Mouse (Mus musculus) stomach, embryonic 16.5 days (tissue): ENCODE data around the gene Cdh22. TPM values are rescaled to one million over a fixed set of nuclear protein-coding genes. Genes with fewer than 3 reads are reported as not detected.

Source experiments
- ATAC-seq: fragments of 200-750 bp; cut with Nextera tagmentation; 2 replicates; pipeline ENCODE4 v1.8.0; 2017; ENCODE audit warnings: moderate number of reproducible peaks, moderate TSS enrichment; ENCODE audit not compliant: insufficient read depth, low FRiP score
- H3K27ac ChIP-seq: fragments of 300-500 bp; sonication (generic); 2 replicates; pipeline ENCODE4 v1.5.1; 2014; ENCODE audit warnings: low read length
- H3K27me3 ChIP-seq: fragments of 300-500 bp; sonication (generic); 2 replicates; pipeline ENCODE4 v1.6.1; 2014; ENCODE audit warnings: low read length, control low read depth, mixed read lengths; ENCODE audit not compliant: control insufficient read depth, insufficient read depth
- H3K36me3 ChIP-seq: fragments of 300-500 bp; sonication (generic); 2 replicates; pipeline ENCODE4 v1.6.1; 2014; ENCODE audit warnings: low read length; ENCODE audit not compliant: control insufficient read depth, insufficient read depth
- H3K4me1 ChIP-seq: fragments of 300-500 bp; sonication (generic); 2 replicates; pipeline ENCODE4 v1.6.1; 2014; ENCODE audit warnings: low read length, control low read depth, mixed read lengths; ENCODE audit not compliant: control insufficient read depth, insufficient read depth
- H3K4me2 ChIP-seq: fragments of 300-500 bp; sonication (generic); 2 replicates; pipeline ENCODE4 v1.6.1; 2014; ENCODE audit warnings: low read depth, low read length, mixed read lengths
- H3K4me3 ChIP-seq: fragments of 300-500 bp; sonication (generic); replicated peaks from 2 replicates; pipeline ENCODE4 v1.5.1; 2014; ENCODE audit warnings: mild to moderate bottlenecking, low read length
- H3K9ac ChIP-seq: fragments of 300-500 bp; sonication (generic); 2 replicates; pipeline ENCODE4 v1.6.1; 2014; ENCODE audit warnings: low read length
- H3K9me3 ChIP-seq: fragments of 300-500 bp; sonication (generic); replicated peaks from 2 replicates; pipeline ENCODE4 v1.6.1; 2016; ENCODE audit warnings: low read length, control low read depth; ENCODE audit not compliant: control insufficient read depth
- WGBS: fragments of 180-500 bp; shearing (Covaris S2); extraction: QIAGEN DNeasy Blood & Tissue Kit; methylation state at CpG from one replicate; pipeline ENCODE4 v1.1.7; 2014; 5-methylcytosine and 5-hydroxymethylcytosine counted together
- polyA plus RNA-seq: library from polyadenylated mRNA; unstranded; fragments of >200 nt; fragmentation: Nextera tagmentation; extraction: Ambion mirVana; gene quantifications from 2 replicates; pipeline ENCODE4 v1.2.1, GENCODE M21; 2015

The Cdh22 gene
- polyA plus RNA-seq, 1 experiment from 2014 or later, result 0.21 TPM

GRCm38 (mm10) chr2:165126896-165127562 lies 107.6 kb downstream of the Cdh22 start:
- no peak overlapping the region for H3K27ac ChIP-seq
- WGBS, result 50% methylated on average over 10 of the region's 10 CpGs
- no peak for ATAC-seq
- H3K36me3 ChIP-seq, result no peaks in the 10 kb centered on the region
- H3K9ac ChIP-seq, result no peak overlapping the region
- no peak overlapping the region for H3K4me3 ChIP-seq
- H3K4me2 ChIP-seq, result no peak overlapping the region
- H3K4me1 ChIP-seq, result no peaks in the 10 kb centered on the region
- H3K9me3 ChIP-seq, result no peaks in the 10 kb centered on the region
- no peaks in the 10 kb centered on the region for H3K27me3 ChIP-seq

- 0 out of 2 replicates have a peak, but pooled peaks have one; percentile 54 for ATAC-seq
- Histone ChIP-seq H3K9me3 (no peaks in the 10 kb centered on the region), H3K4me3 (no peak overlapping the region), H3K4me1 (peaks cover 5% of the 10 kb centered on the region; the same call in 1 of the 2 replicates), H3K27me3 (peaks cover 26% of the 10 kb centered on the region), H3K9ac (no peak overlapping the region), H3K27ac (no peak overlapping the region), H3K4me2 (no peak overlapping the region), H3K36me3 (no peaks in the 10 kb centered on the region)
- 22% methylated on average over 10 of the region's 10 CpGs for WGBS
These were observed 113.3 kb downstream of the Cdh22 start for GRCm38 (mm10) chr2:165121206-165121840.

- H3K4me3 ChIP-seq, result no peak overlapping the region
- ATAC-seq, result no peak
- H3K9me3 ChIP-seq, result no peaks in the 10 kb centered on the region
- no peaks in the 10 kb centered on the region for H3K36me3 ChIP-seq
- no peak overlapping the region for H3K27ac ChIP-seq
- no peak overlapping the region for H3K4me2 ChIP-seq
- H3K27me3 ChIP-seq, result peaks cover 30% of the 10 kb centered on the region
- H3K4me1 ChIP-seq, result peaks cover 5% of the 10 kb centered on the region; the same call in 1 of the 2 replicates
- 48% methylated on average over 9 of the region's 9 CpGs for WGBS
- no peak overlapping the region for H3K9ac ChIP-seq
These were observed 113.9 kb downstream of the Cdh22 start for GRCm38 (mm10) chr2:165120765-165121164.

- no peaks in the 10 kb centered on the region for H3K36me3 ChIP-seq
- H3K4me3 ChIP-seq, result no peak overlapping the region
- no peak overlapping the region for H3K9ac ChIP-seq
- ATAC-seq, result peak; percentile 46; the same call in 1 of the 2 replicates
- H3K4me1 ChIP-seq, result 0 out of 2 replicates have a peak, but pooled peaks cover 2% of the 10 kb centered on the region
- H3K27me3 ChIP-seq, result peaks cover 90% of the 10 kb centered on the region
- WGBS, result 14% methylated on average over 11 of the region's 11 CpGs
- no peak overlapping the region for H3K4me2 ChIP-seq
- no peaks in the 10 kb centered on the region for H3K9me3 ChIP-seq
- H3K27ac ChIP-seq, result no peak overlapping the region
These were observed 120.9 kb downstream of the Cdh22 start for GRCm38 (mm10) chr2:165113733-165114132.

- H3K4me2 ChIP-seq, result peak overlapping the region; percentile 25
- peak; percentile 87 for ATAC-seq
These were observed 122.5 kb downstream of the Cdh22 start for GRCm38 (mm10) chr2:165112149-165112548.

GRCm38 (mm10) chr2:165106585-165106984 lies 128.1 kb downstream of the Cdh22 start:
- no peak overlapping the region for H3K4me2 ChIP-seq
- no peak for ATAC-seq
- no peak overlapping the region for H3K27ac ChIP-seq
- H3K4me3 ChIP-seq, result no peak overlapping the region
- 23% methylated on average over 18 of the region's 18 CpGs for WGBS
- no peaks in the 10 kb centered on the region for H3K4me1 ChIP-seq
- H3K9ac ChIP-seq, result no peak overlapping the region
- no peaks in the 10 kb centered on the region for H3K36me3 ChIP-seq
- no peaks in the 10 kb centered on the region for H3K9me3 ChIP-seq
- H3K27me3 ChIP-seq, result peaks cover 49% of the 10 kb centered on the region

More at GRCm38 (mm10) chr2:165112149-165112548, 122.5 kb downstream of the Cdh22 start:
- H3K4me1 ChIP-seq, result 0 out of 2 replicates have a peak, but pooled peaks cover 2% of the 10 kb centered on the region
- H3K4me3 ChIP-seq, result no peak overlapping the region
- under 1% methylated on average over 54 of the region's 54 CpGs for WGBS
- 0 out of 2 replicates have a peak overlapping the region, but pooled peaks have one; percentile 24 for H3K9ac ChIP-seq
- no peaks in the 10 kb centered on the region for H3K36me3 ChIP-seq
- no peak overlapping the region for H3K27ac ChIP-seq
- H3K9me3 ChIP-seq, result no peaks in the 10 kb centered on the region
- H3K27me3 ChIP-seq, result peaks cover 88% of the 10 kb centered on the region

GRCm38 (mm10) chr2:165105513-165106079 lies 129.1 kb downstream of the Cdh22 start:
- Histone ChIP-seq H3K9ac (no peak overlapping the region), H3K4me2 (no peak overlapping the region), H3K36me3 (no peaks in the 10 kb centered on the region), H3K4me3 (no peak overlapping the region), H3K4me1 (no peaks in the 10 kb centered on the region), H3K27me3 (peaks cover 39% of the 10 kb centered on the region), H3K9me3 (no peaks in the 10 kb centered on the region), H3K27ac (no peak overlapping the region)
- 71% methylated on average over 16 of the region's 16 CpGs for WGBS
- ATAC-seq, result no peak

GRCm38 (mm10) chr2:165102920-165103319 lies 131.7 kb downstream of the Cdh22 start:
- Histone ChIP-seq H3K9ac (no peak overlapping the region), H3K9me3 (no peaks in the 10 kb centered on the region), H3K36me3 (no peaks in the 10 kb centered on the region), H3K4me1 (no peaks in the 10 kb centered on the region), H3K4me2 (no peak overlapping the region), H3K27me3 (peaks cover 17% of the 10 kb centered on the region), H3K4me3 (no peak overlapping the region), H3K27ac (no peak overlapping the region)
- ATAC-seq, result no peak
- WGBS, result 65% methylated on average over 3 of the region's 3 CpGs

GRCm38 (mm10) chr2:165100749-165101148 lies 133.9 kb downstream of the Cdh22 start:
- Histone ChIP-seq H3K4me3 (no peak overlapping the region), H3K9me3 (no peaks in the 10 kb centered on the region), H3K9ac (no peak overlapping the region), H3K27ac (no peak overlapping the region), H3K36me3 (no peaks in the 10 kb centered on the region), H3K27me3 (peaks cover 8% of the 10 kb centered on the region), H3K4me1 (no peaks in the 10 kb centered on the region), H3K4me2 (no peak overlapping the region)
- WGBS, result 4% methylated on average over 6 of the region's 6 CpGs
- no peak for ATAC-seq
